Mouse (Mus musculus) CH12F3 (cell line): ENCODE measurements around the gene Aoah.

Experiments used
- in situ Hi-C: fragments of 300-500 bp; cut with MboI; formaldehyde crosslinking; loops from 2 replicates; pipeline ENCODE4 v1.14.3; 2020; ENCODE audit warnings: low sequenced_read_pairs

The Aoah gene

GRCm38 (mm10) chr13:20793901-20794300 is at the start of gene Aoah:
Gene Aoah (plus strand): TSS chr13:20794113.
- in situ Hi-C loops, result no loop called here

- in situ Hi-C loops, result no loop called here
Observed at GRCm38 (mm10) chr13:20754843-20755242, 39.1 kb upstream of the Aoah start.

GRCm38 (mm10) chr13:20783648-20784047 is 10.3 kb upstream of the Aoah start:
- in situ Hi-C loops, result no loop called here

- in situ Hi-C loops, result no loop called here
Observed at GRCm38 (mm10) chr13:20784060-20784459, 9.9 kb upstream of the Aoah start.

- in situ Hi-C loops, result no loop called here
Observed at GRCm38 (mm10) chr13:20785960-20786359, 8.0 kb upstream of the Aoah start.

GRCm38 (mm10) chr13:20786825-20787245 is 7.1 kb upstream of the Aoah start:
- in situ Hi-C loops, result no loop called here

GRCm38 (mm10) chr13:20787952-20788351 is 6.0 kb upstream of the Aoah start:
- in situ Hi-C loops, result no loop called here

GRCm38 (mm10) chr13:20796651-20797050 is 2.7 kb downstream of the Aoah start:
- in situ Hi-C loops, result no loop called here

GRCm38 (mm10) chr13:20798536-20798935 is 4.6 kb downstream of the Aoah start:
- in situ Hi-C loops, result no loop called here

GRCm38 (mm10) chr13:20799772-20800171 is 5.9 kb downstream of the Aoah start:
- in situ Hi-C loops, result no loop called here

- in situ Hi-C loops, result no loop called here
Observed at GRCm38 (mm10) chr13:20800569-20800968, 6.7 kb downstream of the Aoah start.

GRCm38 (mm10) chr13:20811782-20812406 is 18.0 kb downstream of the Aoah start:
- in situ Hi-C loops, result no loop called here

GRCm38 (mm10) chr13:20816385-20816784 is 22.5 kb downstream of the Aoah start:
- in situ Hi-C loops, result no loop called here

- in situ Hi-C loops, result no loop called here
Observed at GRCm38 (mm10) chr13:20820712-20821328, 26.9 kb downstream of the Aoah start.

- in situ Hi-C loops, result no loop called here
Observed at GRCm38 (mm10) chr13:20828728-20829127, 34.8 kb downstream of the Aoah start.

- in situ Hi-C loops, result no loop called here
Observed at GRCm38 (mm10) chr13:20829181-20829900, 35.4 kb downstream of the Aoah start.

GRCm38 (mm10) chr13:20855893-20856292 is 62.0 kb downstream of the Aoah start:
- in situ Hi-C loops, result no loop called here

- in situ Hi-C loops, result no loop called here
Observed at GRCm38 (mm10) chr13:20899372-20899771, 105.5 kb downstream of the Aoah start.

- in situ Hi-C loops, result no loop called here
Observed at GRCm38 (mm10) chr13:20900396-20900971, 106.6 kb downstream of the Aoah start.

GRCm38 (mm10) chr13:20900972-20901457 is 107.1 kb downstream of the Aoah start:
- in situ Hi-C loops, result no loop called here

- in situ Hi-C loops, result no loop called here
Observed at GRCm38 (mm10) chr13:20901634-20902135, 107.8 kb downstream of the Aoah start.
